Mouse (Mus musculus) heart, postnatal 14 days (tissue): Measurements from ENCODE around the gene Dctn5. TPM values are rescaled to one million over a fixed set of nuclear protein-coding genes. Genes with fewer than 3 reads are reported as not detected.
"Not testable (repeated sequence)": the region's sequence is repeated elsewhere in the genome, so short reads cannot be mapped to it uniquely, and the experiment has no call there.

Experiments
- DNase-seq, 2 experiments: peaks; one replicate each; pipeline ENCODE4 v3.0.0; 2021 to 2022
- intact Hi-C: fragments of 180-260 bp; cut with DNase I; formaldehyde crosslinking; loops from one replicate; pipeline ENCODE4 v1.15.1; 2025
- long read RNA-seq, 2 experiments: library from polyadenylated mRNA; stranded (forward); transcript quantifications; one replicate each; pipeline ENCODE4 v2.0.0; 2021
- total RNA-seq, 2 experiments: library from RNA; stranded (reverse); gene quantifications; 2 replicates each; pipeline ENCODE4 v1.2.3; 2021

The Dctn5 gene
- 10 to 100 TPM; 30.3 to 32.3 TPM for total RNA-seq
- long read RNA-seq, experiment 1, transcript Dctn5-201 (6 exons, 1,532 nt), result major isoform, 23 of 34 reads
- long read RNA-seq, experiment 1, partial matches to known transcripts, result 5 of 34 reads
- long read RNA-seq, experiment 1, other reads (novel, unspliced or antisense), result 5 of 34 reads
- long read RNA-seq, experiment 2, transcript Dctn5-201 (6 exons, 1,532 nt), result major isoform, 18 of 34 reads
- long read RNA-seq, experiment 2, partial matches to known transcripts, result 2 of 34 reads
- long read RNA-seq, experiment 2, other reads (novel, unspliced or antisense), result 13 of 34 reads

DNA sequence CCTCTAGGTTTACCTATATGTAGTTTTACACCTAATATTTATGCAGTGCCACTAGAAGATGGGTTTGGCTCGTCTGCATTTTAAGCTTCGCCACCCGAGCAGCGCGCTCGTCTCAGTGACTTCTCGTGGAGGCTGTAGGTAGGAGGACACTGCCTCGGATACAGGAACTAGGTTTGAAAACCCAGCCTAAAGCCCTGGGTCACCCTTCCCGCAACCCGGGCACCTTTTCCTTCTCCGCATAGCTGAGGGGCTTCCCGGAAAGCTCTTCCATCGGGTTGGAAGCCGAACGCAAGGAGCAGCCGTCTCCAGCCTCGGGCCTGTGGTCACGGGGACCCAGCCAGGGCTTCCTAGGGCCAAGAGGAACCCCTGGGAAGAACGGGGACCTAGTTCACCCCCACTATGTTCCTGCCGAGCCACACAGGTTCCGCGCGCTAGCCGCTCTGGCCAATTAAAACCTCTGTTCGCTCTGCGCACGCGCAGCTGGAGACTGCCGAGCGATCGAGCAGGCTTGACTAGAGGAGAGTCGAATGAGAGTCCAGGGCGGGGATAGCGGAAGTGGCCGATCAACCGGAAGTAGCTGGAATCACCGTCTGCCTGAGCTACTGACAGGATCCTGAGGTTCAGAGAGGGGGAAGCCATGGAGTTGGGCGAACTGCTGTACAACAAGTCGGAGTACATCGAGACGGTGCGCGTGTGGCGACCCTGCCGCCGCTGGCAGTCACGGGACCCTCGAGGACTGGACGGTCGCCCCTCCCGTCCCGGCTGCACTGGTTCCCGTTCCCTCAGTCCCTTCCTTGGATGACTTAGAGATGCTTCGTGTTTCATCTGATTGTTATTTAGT is at the start of gene Dctn5, which contains the start of gene Palb2:
TSS of gene Dctn5 (plus strand) at position 545 of the 841 bp plus-strand sequence.
TSS of gene Palb2 (minus strand) at position 489 of the 841 bp plus-strand sequence.
- intact Hi-C loops, result loop anchor here (1.0 to 2.0 kb wide), 2 partner anchors 26 to 31 kb away; partner anchors contain the start of genes Ndufab1 and Plk1
- DNase-seq, result peak; percentile 98

DNA sequence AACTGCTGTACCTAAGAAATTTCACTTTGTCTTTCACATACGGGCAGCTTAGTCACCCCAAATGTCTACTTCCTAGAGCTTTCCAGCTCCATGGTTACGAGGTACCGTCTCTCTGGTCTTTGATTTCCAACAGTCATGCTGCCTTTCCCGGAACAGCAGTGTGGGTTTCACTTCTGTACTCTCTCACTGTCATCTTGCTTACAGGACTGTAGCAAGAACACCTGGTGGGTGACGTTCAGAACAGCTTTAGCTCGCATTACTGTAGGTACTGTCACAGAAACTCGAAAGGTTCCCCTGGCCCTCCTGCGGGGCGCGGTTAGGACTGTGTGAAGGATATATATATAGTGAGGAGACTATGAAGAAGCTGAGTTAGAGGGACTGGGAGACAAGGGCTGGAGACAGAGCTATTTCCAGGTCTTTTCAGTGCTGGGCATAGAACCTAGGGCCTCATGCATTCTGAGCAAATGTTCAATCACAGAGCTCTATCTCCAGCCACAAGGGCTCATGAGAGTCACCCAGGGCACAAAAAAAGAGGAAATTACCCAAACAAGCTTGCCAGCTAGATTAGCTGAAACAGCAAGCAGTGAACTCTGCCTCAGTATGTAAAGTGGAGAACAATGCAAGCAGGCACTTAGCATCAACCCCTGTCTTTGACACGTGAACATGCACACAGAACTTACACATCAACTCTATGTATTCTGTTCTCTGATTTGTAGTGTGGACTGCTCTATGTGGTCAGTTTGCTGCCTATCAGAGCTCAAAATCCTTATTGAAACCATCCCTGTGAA is 45.5 kb upstream of the Dctn5 start:
- no peak for DNase-seq
- intact Hi-C loops, result no loop called here

DNA sequence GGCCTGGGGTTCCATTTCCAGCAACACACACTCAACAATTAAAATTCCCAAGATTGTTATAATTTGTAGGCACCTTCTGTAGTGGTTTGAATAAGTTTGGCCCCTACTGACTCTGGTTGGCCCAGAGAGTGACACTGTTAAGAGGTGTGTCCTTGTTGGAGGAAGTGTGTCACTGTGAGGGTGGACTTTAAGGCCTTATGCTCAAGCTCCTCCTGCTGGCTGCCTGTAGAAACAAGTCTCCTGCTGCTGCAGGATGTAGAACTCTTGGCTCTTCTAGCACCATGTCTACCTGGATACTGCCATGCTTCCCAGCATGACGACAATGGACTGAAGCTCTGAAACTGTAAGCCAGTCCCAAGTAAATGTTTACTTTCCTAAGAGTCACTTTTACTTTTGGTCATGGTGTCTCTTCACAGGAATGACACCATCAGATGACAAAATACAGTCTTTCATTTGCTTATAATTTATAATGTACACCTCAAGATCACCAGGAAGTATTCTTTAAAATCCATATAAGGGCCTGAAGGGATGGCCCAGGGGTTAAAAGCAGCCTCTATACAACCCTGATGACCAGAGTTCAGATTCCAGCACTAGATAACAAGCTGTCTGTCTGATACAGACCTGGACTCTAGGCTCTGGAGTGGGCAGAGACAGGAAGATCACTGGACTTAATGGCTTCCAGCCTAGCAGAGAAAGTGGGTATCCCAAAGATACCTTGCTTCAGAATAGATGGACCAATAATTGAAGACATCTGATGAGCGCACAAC is 38.1 kb upstream of the Dctn5 start:
- DNase-seq, result no peak
- intact Hi-C loops, result loop anchor here (5.0 kb wide), 1 partner anchor 62 kb away; no protein-coding TSS in a partner anchor

DNA sequence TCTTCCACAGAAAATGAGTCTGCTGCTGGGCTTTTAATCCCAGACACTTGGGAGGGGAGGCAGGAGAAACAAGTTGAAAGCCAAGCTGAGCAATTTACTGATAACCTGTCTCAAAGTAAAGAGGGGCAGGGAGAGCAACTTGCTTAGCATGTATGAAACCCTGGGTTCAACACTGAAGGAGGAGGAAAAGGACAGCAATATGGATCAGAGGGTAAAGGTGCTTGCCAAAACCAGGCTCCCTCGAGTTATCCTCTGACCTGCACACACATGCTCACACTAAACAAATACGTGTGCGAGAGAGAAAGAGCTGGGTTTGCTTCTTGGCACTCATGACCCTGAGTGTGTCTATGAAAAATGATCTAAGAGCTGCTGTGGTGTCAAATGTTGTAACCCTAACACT is 34.8 kb upstream of the Dctn5 start:
- intact Hi-C loops, result loop anchor here (5.0 kb wide), 1 partner anchor 66 kb away; no protein-coding TSS in a partner anchor

DNA sequence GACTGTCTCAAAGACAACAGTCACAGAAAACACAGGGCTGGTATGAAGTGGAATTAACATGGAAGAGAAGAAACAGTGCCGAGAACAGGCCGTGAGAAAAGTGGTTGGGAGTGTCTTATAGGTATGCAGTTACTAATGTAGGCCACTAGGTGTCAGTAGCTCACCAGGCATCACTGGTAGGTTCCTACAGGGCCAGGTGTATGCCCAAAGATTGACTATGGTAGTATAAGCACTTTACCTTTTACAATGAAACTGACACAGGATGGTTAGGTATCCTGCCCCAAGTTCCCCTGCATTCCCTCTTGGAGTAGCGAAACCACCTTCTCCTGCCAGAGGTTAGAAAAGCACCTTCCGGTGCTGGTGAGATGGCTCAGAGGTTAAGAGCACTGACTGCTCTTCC is 33.6 kb upstream of the Dctn5 start:
- intact Hi-C loops, result loop anchor here (5.0 kb wide), 1 partner anchor 67 kb away; no protein-coding TSS in a partner anchor
- peak; percentile 16 to 46 for DNase-seq

More for the DNA sequence above, 34.8 kb upstream of the Dctn5 start:
- DNase-seq, result no peak

DNA sequence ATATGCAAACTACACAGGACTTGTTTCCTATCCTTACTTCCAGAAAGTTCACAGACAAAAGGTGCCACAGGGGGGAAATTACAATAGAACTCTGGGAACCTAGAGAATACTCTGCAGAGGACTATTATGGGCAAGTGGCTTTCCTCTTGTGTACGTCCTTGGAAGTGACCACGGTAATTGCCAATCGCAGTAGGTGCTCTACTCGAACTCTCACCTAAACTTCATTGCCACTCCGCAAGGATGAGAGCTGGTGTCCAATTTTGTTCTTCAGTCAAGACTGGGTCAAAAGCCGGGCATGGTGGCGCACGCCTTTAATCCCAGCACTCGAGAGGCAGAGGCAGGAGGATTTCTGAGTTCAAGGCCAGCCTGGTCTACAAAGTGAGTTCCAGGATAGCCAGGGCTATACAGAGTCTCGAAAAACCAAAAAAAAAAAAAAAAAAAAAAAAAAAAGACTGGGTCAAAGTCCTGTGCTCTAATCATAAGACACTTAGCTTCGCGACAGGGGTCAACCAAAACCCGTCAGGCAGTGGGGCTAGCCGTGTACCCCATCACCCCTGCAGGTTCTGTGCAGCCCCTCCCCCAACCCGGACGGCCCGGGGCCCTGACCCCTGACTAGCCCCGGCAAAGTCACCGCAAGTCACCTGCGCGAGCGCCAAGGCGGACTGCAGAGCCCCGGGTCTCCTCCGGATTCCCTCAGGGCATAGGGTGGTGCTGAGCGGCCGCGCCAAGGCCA is 31.7 kb upstream of the Dctn5 start:
- intact Hi-C loops, result loop anchor here (1.0 kb wide), 1 partner anchor 31 kb away; the partner anchor contains the start of gene Palb2
- not testable (repeated sequence) for DNase-seq

DNA sequence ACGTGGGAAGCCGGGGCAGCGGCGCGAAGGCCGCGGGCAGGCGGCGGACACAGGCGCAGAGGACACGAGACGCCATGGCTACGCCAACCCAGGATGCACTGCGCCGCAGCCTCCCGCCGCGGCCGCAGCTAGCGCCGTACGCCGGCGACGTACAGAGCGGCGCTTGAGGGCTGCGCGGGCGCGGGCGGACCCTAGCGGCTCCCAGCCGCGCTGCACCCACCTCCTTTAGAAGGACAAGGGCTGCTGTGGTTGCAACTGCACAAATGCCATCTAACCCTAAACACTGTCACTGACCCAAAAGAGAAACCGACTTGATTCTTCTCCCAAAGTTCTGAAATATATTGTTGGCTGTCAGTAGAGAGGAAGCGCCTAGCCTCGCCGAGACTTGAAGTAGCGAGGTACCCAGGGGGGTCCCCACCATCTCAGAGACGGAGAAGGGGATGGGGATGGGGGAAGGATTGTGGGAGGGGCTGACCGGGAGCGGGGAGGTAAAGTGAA is 31.0 kb upstream of the Dctn5 start, which contains the start of gene Ndufab1:
TSS of gene Ndufab1 (minus strand) at position 140 of the 498 bp plus-strand sequence.
- DNase-seq, result peak; percentile 91

DNA sequence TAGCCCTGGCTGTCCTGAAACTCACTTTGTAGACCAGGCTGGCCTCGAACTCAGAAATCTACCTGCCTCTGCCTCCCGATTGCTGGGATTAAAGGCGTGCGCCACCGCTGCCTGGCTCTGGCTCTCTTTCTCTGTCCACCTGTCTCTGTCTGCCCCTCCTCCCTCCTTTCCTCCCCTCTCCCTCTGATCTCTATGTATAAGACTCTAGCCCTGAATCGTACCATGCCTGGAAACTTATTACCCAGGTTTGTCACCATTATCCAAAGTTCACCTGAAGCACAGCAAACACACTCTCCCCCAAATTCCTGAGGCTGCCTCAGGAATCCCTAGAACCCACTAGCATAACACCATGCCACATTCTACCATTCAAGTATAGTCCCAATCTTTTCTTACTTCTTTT is 24.6 kb upstream of the Dctn5 start:
- no peak for DNase-seq
- intact Hi-C loops, result no loop called here

More for the DNA sequence above, 31.0 kb upstream of the Dctn5 start, which contains the start of gene Ndufab1:
- intact Hi-C loops, result loop anchor here (1.0 kb wide), 1 partner anchor 31 kb away; the partner anchor contains the start of gene Palb2

DNA sequence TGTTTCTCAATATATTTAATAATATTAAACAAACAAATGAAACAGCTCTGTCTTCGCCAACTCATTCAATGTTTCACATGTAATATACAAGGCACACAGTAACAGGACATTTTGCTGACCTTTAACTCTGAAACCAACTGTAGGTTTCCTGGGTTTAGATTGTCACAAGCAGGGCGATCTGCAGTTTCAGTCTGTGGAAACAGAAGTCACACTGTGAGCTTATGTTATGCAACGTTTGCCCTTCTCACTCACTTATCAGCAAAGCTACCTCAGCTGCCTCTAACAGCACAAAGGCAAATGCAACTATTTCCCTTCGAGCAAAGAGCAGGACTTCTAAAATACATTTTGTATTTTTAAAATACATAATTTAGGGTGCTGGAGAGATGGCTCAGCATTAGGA is 9.3 kb upstream of the Dctn5 start:
- no peak for DNase-seq
- intact Hi-C loops, result no loop called here

DNA sequence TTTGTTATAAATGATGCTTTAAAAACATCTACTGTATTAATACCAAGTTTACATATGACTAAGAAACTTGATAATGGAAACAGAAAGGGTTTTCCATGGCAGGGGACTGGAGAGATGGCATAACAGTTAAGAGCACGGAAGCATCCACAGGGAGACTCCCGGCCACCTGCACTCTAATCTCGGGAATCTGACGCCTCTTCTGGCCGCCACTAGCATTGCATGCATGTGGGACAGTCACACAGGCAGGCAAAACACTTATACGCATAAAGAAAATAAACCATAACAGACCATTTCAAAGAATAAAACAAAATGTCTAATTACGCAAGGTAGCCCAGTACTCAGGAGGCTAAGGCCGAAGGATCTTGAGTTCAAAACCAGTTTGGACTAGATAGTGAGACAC is 7.2 kb upstream of the Dctn5 start:
- DNase-seq, result no peak
- intact Hi-C loops, result no loop called here

DNA sequence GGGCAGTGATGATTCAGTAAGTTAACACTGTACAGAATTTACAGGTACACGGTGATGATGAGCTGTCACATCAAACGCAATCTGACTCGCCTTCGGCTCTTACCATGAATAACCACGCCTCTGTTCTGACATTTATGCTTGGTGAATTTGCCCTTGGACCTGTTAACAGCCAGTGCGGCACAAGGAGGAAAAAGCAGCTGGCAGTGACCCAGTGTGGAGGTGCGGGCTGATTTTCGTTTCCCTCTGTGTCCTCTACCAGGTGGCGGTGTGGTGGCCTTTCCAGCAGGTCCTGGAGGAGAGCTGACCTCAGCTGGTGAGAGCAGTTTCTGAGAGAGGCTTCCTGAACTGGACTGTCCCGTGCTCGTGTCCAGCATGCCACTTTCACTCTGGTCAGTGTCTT is 5.9 kb upstream of the Dctn5 start:
- intact Hi-C loops, result no loop called here
- no peak for DNase-seq

DNA sequence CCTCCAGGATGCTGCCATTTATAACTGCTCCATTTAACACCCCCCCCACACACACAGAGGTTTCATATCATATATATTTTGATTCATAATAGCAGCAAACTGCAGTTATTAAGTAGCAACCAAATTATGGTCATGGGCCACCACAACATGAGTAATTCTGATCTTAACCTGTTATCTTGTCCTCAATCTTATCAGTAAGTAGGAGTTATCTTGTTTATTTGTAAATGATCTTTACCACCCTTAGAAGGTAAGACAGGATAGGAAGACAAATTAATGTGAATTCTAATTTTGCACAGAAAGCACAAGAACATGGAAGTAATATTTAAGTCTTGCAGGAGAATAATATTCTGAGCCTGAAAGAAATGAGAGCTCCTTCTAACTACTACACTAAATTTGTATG is 1.0 kb upstream of the Dctn5 start:
- intact Hi-C loops, result loop anchor here (1.0 to 2.0 kb wide), 2 partner anchors 27 to 31 kb away; partner anchors contain the start of genes Ndufab1 and Plk1
- DNase-seq, result no peak

DNA sequence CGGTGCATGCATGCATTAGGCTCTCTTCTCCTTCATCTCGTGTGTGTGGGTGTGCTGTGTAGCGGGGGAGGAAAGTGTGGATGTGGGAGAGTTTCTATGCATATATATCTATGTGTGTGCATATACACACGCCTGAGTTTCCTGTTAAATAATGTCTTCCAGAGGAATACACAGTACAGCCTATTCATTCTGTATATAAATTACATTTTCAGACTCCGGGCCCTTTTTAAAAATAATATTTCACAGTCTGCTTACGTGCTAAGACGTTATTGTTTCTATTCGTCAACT is 441 bp downstream of the Dctn5 start:
- no peak for DNase-seq
- intact Hi-C loops, result loop anchor here (2.0 kb wide), 1 partner anchor 26 kb away; the partner anchor contains the start of gene Plk1

DNA sequence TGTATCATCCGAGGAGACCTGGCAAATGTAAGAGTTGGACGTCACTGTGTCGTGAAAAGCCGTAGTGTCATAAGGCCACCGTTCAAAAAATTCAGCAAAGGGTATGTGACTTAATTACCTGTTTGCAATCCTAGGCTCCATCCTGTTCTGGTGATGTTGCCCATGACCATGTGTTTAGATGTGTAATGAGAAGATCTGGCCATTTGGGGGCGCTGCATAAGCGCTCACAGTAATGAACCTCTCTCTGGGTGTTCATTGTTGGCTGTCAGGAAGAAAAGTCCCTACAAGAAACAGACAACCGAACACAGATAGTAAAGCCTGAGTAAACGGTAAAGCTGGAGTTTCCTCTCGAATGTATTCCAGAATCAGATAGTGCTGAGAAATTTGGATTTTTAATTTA is 2.2 kb downstream of the Dctn5 start:
- DNase-seq, result peak in 1 of 2 experiments; percentile 24
- intact Hi-C loops, result no loop called here

DNA sequence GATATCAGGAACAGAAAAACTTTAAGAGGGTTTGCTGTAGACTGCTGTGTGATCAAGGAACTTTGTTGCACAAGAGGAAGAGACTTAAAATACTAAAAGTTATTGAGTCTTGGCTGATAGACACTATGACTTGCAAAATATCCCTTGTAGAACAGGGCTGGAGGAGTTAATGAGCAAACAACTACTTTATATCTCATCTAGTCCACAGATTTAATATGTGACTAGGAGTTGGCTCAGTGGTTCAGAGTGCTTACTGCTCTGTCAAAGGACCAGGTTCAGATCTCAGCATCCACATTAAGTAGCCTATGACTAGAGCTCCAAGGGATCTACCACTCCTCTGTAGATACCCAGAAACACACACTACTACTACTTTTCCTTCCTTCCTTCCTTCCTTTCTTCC is 4.2 kb downstream of the Dctn5 start:
- intact Hi-C loops, result no loop called here

DNA sequence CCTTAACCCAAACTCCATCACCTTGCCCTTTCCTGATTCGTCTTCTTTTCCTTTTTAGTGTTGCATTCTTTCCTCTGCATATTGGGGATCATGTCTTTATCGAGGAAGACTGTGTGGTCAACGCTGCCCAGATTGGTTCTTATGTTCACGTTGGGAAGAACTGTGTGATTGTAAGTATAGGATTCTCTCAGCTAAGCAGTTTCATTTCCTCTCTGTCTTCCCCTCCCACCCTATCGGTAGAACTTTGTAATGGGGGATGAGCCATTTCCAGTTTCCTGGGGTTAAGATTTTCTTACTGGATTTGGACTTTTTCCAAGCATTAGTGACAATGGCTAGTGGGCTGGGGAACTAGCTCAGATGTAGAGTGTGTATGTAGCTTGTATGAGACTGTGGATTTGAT is 5.3 kb downstream of the Dctn5 start:
- no peak for DNase-seq
- intact Hi-C loops, result no loop called here

More for the DNA sequence above, 4.2 kb downstream of the Dctn5 start:
- no peak for DNase-seq

DNA sequence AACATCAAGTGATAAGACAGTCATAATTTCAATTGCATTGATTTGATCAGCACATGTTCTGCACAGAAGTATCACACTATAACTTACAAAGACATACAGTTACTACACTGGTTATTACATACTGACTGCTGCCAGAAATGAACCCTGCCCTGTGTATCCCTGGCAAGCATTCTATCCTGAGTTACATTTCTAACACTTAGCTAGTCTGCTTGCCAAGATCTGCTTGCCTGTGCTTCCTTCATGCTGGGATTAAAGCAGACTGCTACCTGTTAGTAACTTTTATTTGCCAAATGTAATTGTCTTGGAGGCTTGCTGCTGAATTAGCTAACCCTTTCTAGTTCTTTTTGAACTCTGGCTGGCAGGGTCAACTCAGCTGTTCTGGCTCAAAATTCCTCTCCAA is 8.2 kb downstream of the Dctn5 start:
- intact Hi-C loops, result no loop called here
- no peak for DNase-seq

DNA sequence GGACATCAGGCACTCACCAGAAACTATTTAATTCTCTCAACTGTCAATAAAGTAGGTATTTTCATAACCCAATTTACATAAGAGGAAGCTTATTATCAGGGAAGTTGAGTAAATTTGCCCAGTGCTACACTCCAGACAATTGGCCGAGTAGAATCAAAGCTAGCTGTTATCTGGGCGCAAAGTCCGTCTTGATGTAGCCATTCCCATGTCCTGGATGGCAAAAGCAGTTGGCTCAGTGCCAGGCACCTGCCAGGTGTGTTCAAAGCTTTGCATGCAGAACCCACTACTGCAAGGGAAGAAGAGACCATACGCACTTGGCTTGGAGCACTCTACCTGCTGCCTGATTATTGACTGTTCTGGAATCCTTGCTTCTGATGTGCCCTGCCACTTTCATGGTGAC is 19.6 kb downstream of the Dctn5 start:
- no peak for DNase-seq
- intact Hi-C loops, result no loop called here

DNA sequence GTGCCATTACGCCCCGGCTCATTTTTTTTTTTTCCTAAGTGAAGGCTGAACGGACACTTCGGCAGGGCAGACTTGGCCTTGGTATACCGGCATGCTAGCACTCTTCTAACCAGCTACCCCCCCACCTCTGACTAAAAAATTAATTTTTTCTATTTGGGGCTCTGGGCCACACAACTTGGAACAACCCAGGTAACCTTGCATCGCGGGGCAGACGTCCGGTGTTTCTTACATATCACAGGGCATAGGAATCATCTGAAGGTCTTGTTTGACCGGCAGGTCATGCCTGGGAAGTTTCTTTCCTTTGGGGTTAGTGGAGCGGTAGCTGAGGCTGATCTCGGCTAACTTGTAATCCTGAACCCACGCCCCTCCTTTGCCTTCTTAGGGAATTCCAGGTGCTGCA is 25.6 kb downstream of the Dctn5 start:
- intact Hi-C loops, result loop anchor here (2.0 kb wide), 1 partner anchor 26 kb away; the partner anchor contains the start of genes Dctn5 and Palb2
- DNase-seq, result no peak
